In genomic region chr11:67861399-67861838, GRCm38 (mm10) we compare ENCODE assay signal across 10 mouse cellular contexts.
DNase-seq lines count a peak whose midpoint lies in the region; ATAC-seq lines count a peak whose summit lies in the region.
"Had no signal": no experiment of that assay in that cellular context is flagged by ENCODE, and none has a peak within 500 bp of the region (broad histone marks: within the 10 kb centered on the region; RNA-seq: fewer than 3 reads in every experiment).

No protein-coding gene starts in this region.

- peaks cover 8% of the 10 kb centered on the region for H3K4me1 ChIP-seq in hindbrain, embryonic 13.5 days (replicated peaks)
- peaks cover 5% of the 10 kb centered on the region; the same call in 1 of the 2 replicates for H3K4me1 ChIP-seq in hindbrain, embryonic 16.5 days (ENCODE audit: control insufficient read depth, insufficient read depth, low read depth, low read length)
- H3K4me1 ChIP-seq in midbrain, embryonic 16.5 days (ENCODE audit: control insufficient read depth, insufficient read depth, low read length) = peaks cover 6% of the 10 kb centered on the region; the same call in 1 of the 2 replicates

- H3K4me3 ChIP-seq in hindbrain, embryonic 13.5 days = no peak overlapping the region
- H3K4me3 ChIP-seq in hindbrain, embryonic 16.5 days (ENCODE audit: low read length) = no peak overlapping the region
- H3K4me3 ChIP-seq in midbrain, embryonic 16.5 days (ENCODE audit: low read depth, low read length) = no peak overlapping the region

- peak; percentile 13 for DNase-seq in WW6 (ENCODE audit: low read depth, low spot score)
- DNase-seq in heart, postnatal 10 days = peak; percentile 8 to 12
- DNase-seq in adrenal gland, postnatal 4 days (ENCODE audit: low spot score in 2 of 2) = no peak
- no peak for DNase-seq in layer of hippocampus, postnatal 10 days (ENCODE audit: low spot score in 2 of 2)
- DNase-seq: cerebellum, postnatal 14 days; kidney, adult 2 months had no signal

- no peaks in the 10 kb centered on the region for H3K36me3 ChIP-seq in hindbrain, embryonic 13.5 days
- no peaks in the 10 kb centered on the region for H3K36me3 ChIP-seq in hindbrain, embryonic 16.5 days (ENCODE audit: control insufficient read depth, insufficient read depth, low read length)
- no peaks in the 10 kb centered on the region for H3K36me3 ChIP-seq in midbrain, embryonic 16.5 days (ENCODE audit: control insufficient read depth, insufficient read depth, low read length)

- no peak overlapping the region for H3K9ac ChIP-seq in hindbrain, embryonic 13.5 days
- H3K9ac ChIP-seq in hindbrain, embryonic 16.5 days (ENCODE audit: low read depth, low read length) = no peak overlapping the region
- 0 out of 2 replicates have a peak overlapping the region, but pooled peaks have one; percentile 18 for H3K9ac ChIP-seq in midbrain, embryonic 16.5 days (ENCODE audit: low read depth, low read length)

- no peaks in the 10 kb centered on the region for H3K27me3 ChIP-seq in hindbrain, embryonic 13.5 days
- H3K27me3 ChIP-seq in hindbrain, embryonic 16.5 days (replicated peaks; ENCODE audit: control insufficient read depth, insufficient read depth, low read length) = no peaks in the 10 kb centered on the region
- H3K27me3 ChIP-seq in midbrain, embryonic 16.5 days (ENCODE audit: control insufficient read depth, insufficient read depth, low read depth, low read length) = no peaks in the 10 kb centered on the region

- peak overlapping the region; percentile 35 for H3K27ac ChIP-seq in hindbrain, embryonic 13.5 days
- no peak overlapping the region for H3K27ac ChIP-seq in hindbrain, embryonic 16.5 days (ENCODE audit: low read depth, low read length)
- no peak overlapping the region for H3K27ac ChIP-seq in midbrain, embryonic 16.5 days (ENCODE audit: low read length)

- intact Hi-C loops in heart, postnatal 10 days (cut with DNase I) = no loop called here

- ATAC-seq in hindbrain, embryonic 13.5 days (ENCODE audit: low FRiP score) = no peak
- no peak for ATAC-seq in hindbrain, embryonic 16.5 days
- no peak for ATAC-seq in midbrain, embryonic 16.5 days
- no peak for ATAC-seq in inflammation-experienced regulatory T-cells, adult 6 months

- no peaks in the 10 kb centered on the region for H3K9me3 ChIP-seq in hindbrain, embryonic 13.5 days
- H3K9me3 ChIP-seq in hindbrain, embryonic 16.5 days (ENCODE audit: control insufficient read depth, low read length) = no peaks in the 10 kb centered on the region
- H3K9me3 ChIP-seq in midbrain, embryonic 16.5 days (replicated peaks; ENCODE audit: control insufficient read depth, low read length, poor library complexity, severe bottlenecking) = no peaks in the 10 kb centered on the region

- 4% methylated on average over 7 of the region's 7 CpGs for WGBS in hindbrain, embryonic 13.5 days
- 12% methylated on average over 7 of the region's 7 CpGs for WGBS in hindbrain, embryonic 16.5 days
- WGBS in midbrain, embryonic 16.5 days = 9% methylated on average over 7 of the region's 7 CpGs

- no peak overlapping the region for H3K4me2 ChIP-seq in hindbrain, embryonic 13.5 days
- H3K4me2 ChIP-seq in hindbrain, embryonic 16.5 days (ENCODE audit: low read length) = no peak overlapping the region
- H3K4me2 ChIP-seq in midbrain, embryonic 16.5 days (ENCODE audit: low read length) = no peak overlapping the region

Comparison
In these comparisons a context has a peak if more than half of its experiments do, and no peak if none do; other contexts are left out.
1. DNase-seq: peak in WW6 (single experiment) and heart, postnatal 10 days (2 of 2); none in adrenal gland, postnatal 4 days (0 of 2) and layer of hippocampus, postnatal 10 days (0 of 2).